Mouse (Mus musculus) neural tube, embryonic 14.5 days (tissue): Measurements from ENCODE around the gene Stat3. TPM values are rescaled to one million over a fixed set of nuclear protein-coding genes. Genes with fewer than 3 reads are reported as not detected.
A peak's percentile ranks its signal among the peaks of the same experiment; 100 is the strongest.

Source experiments
- ATAC-seq: fragments of 200-750 bp; cut with Nextera tagmentation; 2 replicates; pipeline ENCODE4 v1.8.0; 2017; ENCODE audit warnings: low read depth, mild to moderate bottlenecking, moderate TSS enrichment, moderate library complexity
- H3K27ac ChIP-seq: fragments of 300-500 bp; sonication (generic); 2 replicates; pipeline ENCODE4 v1.5.1; 2014; ENCODE audit warnings: low read depth, mild to moderate bottlenecking, control low read depth, low read length, moderate library complexity, mixed read lengths
- H3K27me3 ChIP-seq: fragments of 300-500 bp; sonication (generic); 2 replicates; pipeline ENCODE4 v1.6.1; 2014; ENCODE audit warnings: low read length; ENCODE audit not compliant: control insufficient read depth, insufficient read depth
- H3K36me3 ChIP-seq: fragments of 300-500 bp; sonication (generic); 2 replicates; pipeline ENCODE4 v1.6.1; 2014; ENCODE audit warnings: low read length, mixed read lengths; ENCODE audit not compliant: control insufficient read depth, insufficient read depth
- H3K4me1 ChIP-seq: fragments of 300-500 bp; sonication (generic); 2 replicates; pipeline ENCODE4 v1.6.1; 2014; ENCODE audit warnings: low read length; ENCODE audit not compliant: control insufficient read depth, insufficient read depth
- H3K4me2 ChIP-seq: fragments of 300-500 bp; sonication (generic); 2 replicates; pipeline ENCODE4 v1.6.1; 2014; ENCODE audit warnings: mild to moderate bottlenecking, low read depth, low read length, control low read depth
- H3K4me3 ChIP-seq: fragments of 300-500 bp; sonication (generic); 2 replicates; pipeline ENCODE4 v1.5.1; 2014; ENCODE audit warnings: low read depth, low read length, control low read depth, mixed read lengths
- H3K9ac ChIP-seq: fragments of 300-500 bp; sonication (generic); replicated peaks from 2 replicates; pipeline ENCODE4 v1.6.1; 2014; ENCODE audit warnings: low read depth, mild to moderate bottlenecking, control low read depth, low read length, mixed read lengths
- H3K9me3 ChIP-seq: fragments of 300-500 bp; sonication (generic); 2 replicates; pipeline ENCODE4 v1.6.1; 2016; ENCODE audit warnings: low read length; ENCODE audit not compliant: control insufficient read depth
- WGBS: fragments of 180-500 bp; shearing (Covaris S2); extraction: QIAGEN DNeasy Blood & Tissue Kit; methylation state at CpG from one replicate; pipeline ENCODE4 v1.1.7; 2014; 5-methylcytosine and 5-hydroxymethylcytosine counted together
- polyA plus RNA-seq: library from polyadenylated mRNA; unstranded; fragments of >200 nt; fragmentation: Nextera tagmentation; extraction: Ambion mirVana; gene quantifications from 2 replicates; pipeline ENCODE4 v1.2.1, GENCODE M21; 2014

The Stat3 gene
- polyA plus RNA-seq, 1 experiment from 2014 or later = 45.6 TPM

DNA sequence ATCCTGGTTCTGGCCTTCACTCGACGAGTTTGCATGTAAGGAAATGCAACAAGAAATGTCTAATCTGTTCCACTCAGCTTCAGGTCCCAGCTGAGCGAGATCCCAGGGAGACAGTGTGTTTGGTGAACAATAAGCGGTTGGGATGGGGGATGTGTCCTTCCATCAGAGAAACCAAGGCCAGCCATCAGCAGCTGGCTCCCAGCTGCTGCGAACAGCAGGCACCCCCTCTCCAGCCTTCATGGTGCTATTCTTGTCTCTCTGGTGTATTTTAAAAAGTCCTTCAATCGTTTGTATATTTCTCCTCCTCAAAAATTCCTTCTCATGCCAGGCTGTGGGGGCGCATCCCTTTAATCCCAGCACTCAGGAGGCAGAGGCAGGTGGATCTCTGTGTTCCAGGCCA is 35.9 kb upstream of the Stat3 start:
- 70% methylated on average over 7 of the region's 7 CpGs for WGBS

DNA sequence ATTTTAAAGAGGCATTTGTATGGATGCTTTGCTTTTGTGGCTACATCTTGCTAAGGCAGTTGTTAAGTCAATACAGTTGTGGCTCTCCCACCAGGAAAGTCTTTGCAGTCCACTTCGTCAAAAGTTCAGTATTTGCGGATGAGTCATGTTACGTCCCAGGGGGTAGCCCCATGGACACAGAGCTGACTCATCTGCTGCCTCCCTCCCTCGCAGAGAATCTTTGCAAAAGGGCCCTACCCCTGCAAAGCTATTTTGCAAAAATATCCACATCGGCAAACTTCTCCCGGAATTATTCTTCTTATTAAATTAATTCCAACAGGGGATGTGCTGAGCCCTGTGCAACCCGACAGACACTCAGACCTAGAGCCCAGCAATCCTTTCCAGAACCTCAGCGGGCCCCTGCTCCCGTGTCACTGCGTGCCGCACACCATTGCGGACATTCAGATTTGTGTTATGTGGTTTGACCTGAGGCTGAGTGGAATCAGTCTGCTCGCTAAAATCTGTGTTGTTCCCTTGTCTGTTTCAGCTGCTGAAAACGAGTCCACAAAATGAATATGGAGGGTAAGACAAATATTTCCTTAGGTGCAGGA is 35.1 kb upstream of the Stat3 start:
- no peak overlapping the region for H3K27ac ChIP-seq
- no peak for ATAC-seq
- no peak overlapping the region for H3K9ac ChIP-seq
- no peaks in the 10 kb centered on the region for H3K9me3 ChIP-seq
- WGBS = 82% methylated on average over 14 of the region's 14 CpGs
- no peak overlapping the region for H3K4me3 ChIP-seq
- no peaks in the 10 kb centered on the region for H3K36me3 ChIP-seq
- H3K27me3 ChIP-seq = peaks cover 29% of the 10 kb centered on the region
- H3K4me1 ChIP-seq = no peaks in the 10 kb centered on the region
- H3K4me2 ChIP-seq = no peak overlapping the region

More for the DNA sequence above, 35.9 kb upstream of the Stat3 start:
- no peak overlapping the region for H3K4me3 ChIP-seq
- peaks cover 21% of the 10 kb centered on the region for H3K27me3 ChIP-seq
- no peak overlapping the region for H3K9ac ChIP-seq
- ATAC-seq = no peak
- no peaks in the 10 kb centered on the region for H3K36me3 ChIP-seq
- H3K4me1 ChIP-seq = no peaks in the 10 kb centered on the region
- no peaks in the 10 kb centered on the region for H3K9me3 ChIP-seq
- H3K27ac ChIP-seq = no peak overlapping the region
- no peak overlapping the region for H3K4me2 ChIP-seq

DNA sequence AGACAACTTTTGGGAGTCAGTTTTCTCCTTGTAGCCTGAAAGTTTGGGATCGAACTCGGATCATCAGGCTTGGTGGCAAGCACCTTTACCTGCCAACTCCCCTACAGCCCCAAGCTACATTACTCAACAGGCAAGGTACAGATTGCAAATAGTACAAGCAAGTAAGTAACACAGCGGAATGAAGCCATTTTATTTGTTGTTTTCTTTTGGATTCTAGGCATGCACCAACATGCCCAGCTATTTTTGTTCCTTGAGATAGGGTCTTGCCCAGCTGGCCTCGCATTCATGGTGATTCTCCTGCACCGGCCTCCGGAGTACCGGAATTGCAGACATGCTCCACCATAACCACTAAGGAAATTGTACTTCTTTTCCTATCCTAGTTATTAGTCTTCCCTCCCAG is 33.9 kb upstream of the Stat3 start:
- ATAC-seq = no peak
- 90% methylated on average over 7 of the region's 7 CpGs for WGBS
- Histone ChIP-seq H3K4me3 (no peak overlapping the region), H3K27me3 (peaks cover 40% of the 10 kb centered on the region), H3K4me1 (no peaks in the 10 kb centered on the region), H3K9ac (no peak overlapping the region), H3K4me2 (no peak overlapping the region), H3K36me3 (no peaks in the 10 kb centered on the region), H3K27ac (no peak overlapping the region), H3K9me3 (no peaks in the 10 kb centered on the region)

DNA sequence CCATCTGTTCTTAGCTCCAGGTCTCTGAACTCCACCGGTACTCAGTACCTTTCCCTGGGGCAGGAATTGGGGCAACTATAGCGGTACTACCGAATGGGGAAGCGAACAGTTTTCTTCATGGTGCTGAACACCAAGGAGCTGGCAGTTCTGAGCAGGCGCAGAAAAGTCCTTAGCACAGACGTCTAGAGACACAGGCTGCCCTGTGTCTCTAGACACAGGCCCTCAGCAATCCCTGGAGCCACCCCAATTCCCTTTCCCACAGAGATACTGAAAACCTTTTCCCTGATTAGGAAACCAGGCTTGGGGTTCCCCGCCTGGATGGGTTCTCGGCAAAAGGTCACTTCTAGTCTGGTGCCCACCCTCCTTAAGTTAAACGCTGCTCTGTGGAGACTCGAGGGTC is 32.1 kb upstream of the Stat3 start:
- peaks cover 45% of the 10 kb centered on the region for H3K27me3 ChIP-seq

DNA sequence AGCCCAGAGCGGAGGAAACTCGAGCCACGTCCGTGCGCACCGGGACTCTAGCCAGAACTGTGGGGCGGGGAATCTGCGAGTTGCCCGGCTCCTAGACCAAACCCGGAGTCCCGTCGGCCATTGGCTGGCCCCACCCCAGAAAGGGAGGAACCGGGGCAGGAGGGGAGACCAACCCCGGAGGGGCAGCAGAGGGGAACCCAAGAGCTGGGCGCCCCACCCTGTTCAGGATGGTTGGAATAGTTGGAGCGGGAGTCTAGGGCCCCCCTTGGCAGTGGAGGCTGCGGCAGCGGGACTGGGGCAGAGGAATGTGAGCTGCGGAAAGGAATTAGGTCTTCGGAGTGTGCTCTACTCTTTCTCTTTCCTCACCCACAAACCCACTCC is 31.2 kb upstream of the Stat3 start, which contains the start of gene Cavin1:
Gene Cavin1, minus strand, starts transcription at position 331 of the 381 bp plus-strand sequence.
- H3K27me3 ChIP-seq = peaks cover 45% of the 10 kb centered on the region
- H3K9me3 ChIP-seq = no peaks in the 10 kb centered on the region
- peak within 1 kb of the TSS; percentile 46 for H3K4me2 ChIP-seq
- ATAC-seq = peak; percentile 49; the same call in 1 of the 2 replicates
- peak within 1 kb of the TSS; percentile 32 for H3K4me3 ChIP-seq
- no peaks in the 10 kb centered on the region for H3K36me3 ChIP-seq
- no peaks in the 10 kb centered on the region for H3K4me1 ChIP-seq
- 1% methylated on average over 20 of the region's 20 CpGs for WGBS
- H3K9ac ChIP-seq = 0 out of 2 replicates have a peak within 1 kb of the TSS, but pooled peaks have one; percentile 28
- peak within 1 kb of the TSS; percentile 28; the same call in 1 of the 2 replicates for H3K27ac ChIP-seq

More for the DNA sequence above, 32.1 kb upstream of the Stat3 start:
- Histone ChIP-seq H3K4me1 (no peaks in the 10 kb centered on the region), H3K9ac (no peak overlapping the region), H3K36me3 (no peaks in the 10 kb centered on the region), H3K4me2 (no peak overlapping the region), H3K4me3 (no peak overlapping the region), H3K27ac (no peak overlapping the region), H3K9me3 (no peaks in the 10 kb centered on the region)
- no peak for ATAC-seq
- WGBS = 65% methylated on average over 10 of the region's 10 CpGs

DNA sequence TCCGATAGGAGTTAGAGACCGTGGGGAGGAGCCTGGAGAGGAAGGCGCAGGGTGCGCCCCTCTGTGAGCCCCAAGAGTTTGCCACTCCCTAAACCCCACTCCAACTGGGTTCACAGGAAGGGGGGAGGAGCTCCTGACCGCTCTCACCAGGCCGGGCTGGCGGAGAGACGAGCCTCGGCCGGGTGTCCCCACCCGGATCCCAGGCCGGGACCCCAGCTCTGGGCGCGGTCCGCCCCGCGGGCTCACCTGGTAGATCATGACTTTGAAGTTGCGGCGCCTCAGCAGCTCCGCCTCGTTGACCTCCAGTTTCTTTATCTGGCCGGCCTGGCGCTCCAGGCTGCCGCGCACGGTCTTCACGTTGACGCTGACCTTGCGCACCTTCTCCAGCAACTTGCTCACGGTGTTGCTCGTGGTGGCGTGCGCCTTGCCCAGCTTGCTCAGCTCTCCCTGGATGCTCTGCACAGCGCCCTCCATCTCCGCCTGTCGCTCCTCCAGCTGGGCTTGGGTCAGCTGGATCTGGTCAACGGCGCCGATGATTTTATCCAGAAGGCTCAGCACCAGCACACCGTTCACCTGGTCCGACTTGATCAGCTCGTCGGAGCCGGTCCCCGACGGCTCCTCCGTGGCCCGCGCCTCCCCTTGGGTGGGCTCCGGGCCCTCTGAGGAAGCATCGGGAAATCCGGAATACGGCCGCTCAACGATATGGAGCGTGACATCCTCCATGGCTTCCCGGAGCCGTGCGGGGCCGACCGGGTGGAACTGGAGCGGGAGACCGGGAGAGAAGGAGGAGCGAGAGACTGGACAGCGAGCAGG is 30.6 kb upstream of the Stat3 start:
- Histone ChIP-seq H3K27me3 (peaks cover 45% of the 10 kb centered on the region), H3K36me3 (no peaks in the 10 kb centered on the region), H3K4me3 (peak overlapping the region; percentile 32), H3K4me1 (no peaks in the 10 kb centered on the region), H3K4me2 (peak overlapping the region; percentile 46), H3K27ac (peak overlapping the region; percentile 28; the same call in 1 of the 2 replicates), H3K9ac (0 out of 2 replicates have a peak overlapping the region, but pooled peaks have one; percentile 28), H3K9me3 (no peaks in the 10 kb centered on the region)
- ATAC-seq = no peak
- 1% methylated on average over 65 of the region's 65 CpGs for WGBS

DNA sequence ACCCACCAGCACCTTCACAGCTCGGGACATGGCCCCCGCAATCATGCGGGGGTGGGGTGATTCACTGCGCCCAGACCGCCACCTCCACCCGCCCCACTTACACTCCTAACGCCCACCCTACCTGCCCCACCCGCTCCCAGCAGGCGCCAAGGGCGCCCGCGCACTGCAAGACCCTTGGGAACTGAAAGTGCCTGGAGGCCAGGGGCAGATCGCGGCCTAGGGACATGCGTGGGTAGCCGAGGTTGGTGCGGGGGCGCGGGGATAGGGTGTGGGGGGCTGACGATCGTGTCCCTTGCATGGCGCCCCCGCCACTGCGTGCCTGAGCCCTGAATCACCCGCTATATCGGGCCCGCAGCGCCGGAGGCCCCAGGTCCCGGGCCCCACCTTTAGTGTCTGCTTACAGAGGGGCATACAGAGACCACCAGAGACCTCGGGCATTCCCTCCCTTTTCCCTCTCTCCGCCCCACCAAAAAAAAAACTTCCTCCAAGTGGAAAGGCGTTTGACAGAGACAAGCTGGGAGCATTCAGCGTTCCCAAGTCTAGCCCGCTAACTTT is 29.9 kb upstream of the Stat3 start:
- H3K27me3 ChIP-seq = peaks cover 45% of the 10 kb centered on the region
- peak overlapping the region; percentile 34; the same call in 1 of the 2 replicates for H3K9ac ChIP-seq
- no peak for ATAC-seq

DNA sequence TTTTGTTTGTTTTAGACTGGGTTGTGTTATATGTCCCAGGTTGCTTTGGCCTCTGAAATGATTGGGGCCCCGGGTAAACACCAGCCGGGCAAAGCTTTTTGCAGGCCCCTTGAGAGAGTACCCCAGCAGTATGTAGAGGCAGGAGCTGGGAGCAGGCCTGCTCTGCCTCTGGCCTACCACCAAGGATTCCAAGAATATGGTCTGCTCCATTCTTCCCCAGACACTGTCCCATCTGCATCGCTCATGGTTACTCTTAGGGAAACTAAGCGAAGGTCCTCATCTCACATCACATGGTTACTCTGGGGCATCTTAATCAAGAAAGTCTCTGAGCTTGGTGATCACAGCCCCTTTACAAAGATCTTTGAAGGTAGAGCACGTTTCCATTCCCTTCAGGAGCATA is 29.2 kb upstream of the Stat3 start:
- no peaks in the 10 kb centered on the region for H3K4me1 ChIP-seq
- no peaks in the 10 kb centered on the region for H3K9me3 ChIP-seq
- peak overlapping the region; percentile 32; the same call in 1 of the 2 replicates for H3K4me3 ChIP-seq
- WGBS = 79% methylated on average over 5 of the region's 5 CpGs
- H3K36me3 ChIP-seq = no peaks in the 10 kb centered on the region
- H3K27ac ChIP-seq = no peak overlapping the region
- ATAC-seq = no peak
- peak overlapping the region; percentile 46; the same call in 1 of the 2 replicates for H3K4me2 ChIP-seq
- peaks cover 45% of the 10 kb centered on the region for H3K27me3 ChIP-seq
- no peak overlapping the region for H3K9ac ChIP-seq

More for the DNA sequence above, 29.9 kb upstream of the Stat3 start:
- no peaks in the 10 kb centered on the region for H3K4me1 ChIP-seq
- peak overlapping the region; percentile 46 for H3K4me2 ChIP-seq
- H3K9me3 ChIP-seq = no peaks in the 10 kb centered on the region
- 9% methylated on average over 29 of the region's 35 CpGs for WGBS
- H3K4me3 ChIP-seq = peak overlapping the region; percentile 32
- no peak overlapping the region for H3K27ac ChIP-seq
- H3K36me3 ChIP-seq = no peaks in the 10 kb centered on the region
